8 mouse cellular contexts compared by ENCODE assay signal in the genomic region with DNA sequence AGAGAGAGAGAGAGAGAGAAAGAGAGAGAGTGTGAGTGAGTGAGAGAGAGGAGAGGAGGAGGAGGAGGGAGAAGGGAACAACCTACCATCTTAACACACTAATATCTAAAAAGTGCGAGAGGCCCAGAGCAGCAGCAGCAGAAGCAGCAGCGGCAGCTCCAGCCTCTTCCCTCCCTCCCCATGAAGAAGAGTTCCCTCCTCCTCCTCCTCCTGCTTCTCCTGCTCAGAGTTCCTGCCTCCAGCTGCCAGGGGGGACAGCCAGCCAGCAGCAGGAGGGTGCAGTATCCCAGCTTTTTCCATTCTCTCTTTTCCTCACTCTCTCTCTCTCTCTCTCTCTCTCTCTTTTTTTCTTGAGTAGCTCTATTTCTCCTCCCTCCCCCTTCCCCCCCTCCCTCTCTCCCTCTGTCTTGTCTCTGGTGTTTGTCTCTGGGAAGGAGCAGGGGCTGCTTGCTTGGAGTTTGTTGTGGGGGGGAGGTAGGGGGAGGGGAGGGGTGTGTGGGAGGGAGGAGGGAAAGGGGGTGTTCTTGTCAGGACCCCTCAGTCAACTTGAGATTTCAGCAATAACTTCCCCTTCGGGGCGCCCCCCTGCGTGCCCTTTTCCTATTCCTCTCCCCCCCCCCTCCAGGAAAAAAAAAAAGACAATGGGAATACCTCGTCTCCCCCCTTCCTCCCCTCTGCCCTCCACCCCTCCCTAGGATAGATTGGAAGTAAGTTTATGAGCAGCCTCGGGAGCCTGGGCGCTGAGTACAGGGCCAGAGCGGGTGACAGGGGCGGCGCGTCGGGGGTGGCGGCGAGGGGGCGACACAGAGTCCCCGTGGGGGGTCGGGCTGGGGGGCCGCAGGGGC.
DNase-seq lines count a peak whose midpoint lies in the region; ATAC-seq and TF ChIP-seq lines count a peak whose summit lies in the region.

No protein-coding gene starts in this region.

- WGBS in cerebellum, adult 2 months = 1% methylated on average over 18 of the region's 19 CpGs
- WGBS in hindbrain, embryonic 10.5 days = 0% methylated on average over 19 of the region's 19 CpGs

- TF ChIP-seq CTCF in G1E (IDR thresholded peaks at IDR 0.05; ENCODE audit: low read depth, low read length) = no peak
- TF ChIP-seq CTCF in cerebellum, adult 2 months (IDR thresholded peaks at IDR 0.05; ENCODE audit: borderline replicate concordance, insufficient read depth, low read depth, low read length) = no peak

- H3K4me1 ChIP-seq in G1E (ENCODE audit: insufficient read depth, low read depth, low read length) = peaks cover 17% of the 10 kb centered on the region
- no peaks in the 10 kb centered on the region; the same call in 1 of the 2 replicates for H3K4me1 ChIP-seq in cerebellum, adult 2 months (ENCODE audit: control insufficient read depth, insufficient read depth, low read length)
- H3K4me1 ChIP-seq in hindbrain, embryonic 10.5 days (replicated peaks) = peaks cover 52% of the 10 kb centered on the region

- 0 out of 2 replicates have a peak, but pooled peaks have one; percentile 12 for ATAC-seq in G1E (ENCODE audit: extremely low read depth, insufficient number of reproducible peaks, low FRiP score, poor library complexity, severe bottlenecking)

- peak overlapping the region; percentile 93 for H3K27ac ChIP-seq in cerebellum, adult 2 months (ENCODE audit: insufficient read depth, low read length)
- peak overlapping the region; percentile 99 for H3K27ac ChIP-seq in hindbrain, embryonic 10.5 days

- TF ChIP-seq POLR2A in cerebellum, adult 2 months (IDR thresholded peaks at IDR 0.05; ENCODE audit: borderline replicate concordance, insufficient read depth, low read length) = no peak

- no peaks in the 10 kb centered on the region for H3K36me3 ChIP-seq in G1E (replicated peaks)
- H3K36me3 ChIP-seq in hindbrain, embryonic 10.5 days = no peaks in the 10 kb centered on the region

- peak overlapping the region; percentile 82 for H3K4me3 ChIP-seq in G1E (ENCODE audit: low read depth, low read length)
- H3K4me3 ChIP-seq in cerebellum, adult 2 months (replicated peaks; ENCODE audit: insufficient read depth, low read depth, low read length) = peak overlapping the region; percentile 98
- H3K4me3 ChIP-seq in hindbrain, embryonic 10.5 days = peak overlapping the region; percentile 80

- DNase-seq in G1E (ENCODE audit: low spot score) = peak; percentile 22
- DNase-seq in cerebellum, adult 2 months = peak; percentile 74 to 77
- DNase-seq in forelimb bud, embryonic 11.5 days (ENCODE audit: low read depth, low spot score) = peak; percentile 59
- peak; percentile 76 for DNase-seq in hindbrain, embryonic 10.5 days (ENCODE audit: low spot score)
- DNase-seq in layer of hippocampus, postnatal 25 days (ENCODE audit: extremely low spot score in 1 of 2, low spot score in 1 of 2) = peak; percentile 33 to 42
- peak; percentile 70 for DNase-seq in lung, postnatal 10 days
- peak; percentile 87 for DNase-seq in retina, postnatal 1 day
- peak; percentile 48 for DNase-seq in urinary bladder, adult 2 months (ENCODE audit: low spot score)

- H3K9me3 ChIP-seq in G1E (replicated peaks) = no peaks in the 10 kb centered on the region
- no peaks in the 10 kb centered on the region for H3K9me3 ChIP-seq in hindbrain, embryonic 10.5 days

- no peaks in the 10 kb centered on the region; the same call in 1 of the 2 replicates for H3K27me3 ChIP-seq in G1E (ENCODE audit: insufficient read depth, low read length)
- H3K27me3 ChIP-seq in cerebellum, adult 2 months (ENCODE audit: control insufficient read depth, insufficient read depth, low read length) = no peaks in the 10 kb centered on the region
- no peaks in the 10 kb centered on the region for H3K27me3 ChIP-seq in hindbrain, embryonic 10.5 days (ENCODE audit: insufficient read depth, poor library complexity, severe bottlenecking)

Comparison
In these comparisons a context has a peak if more than half of its experiments do, and no peak if none do; other contexts are left out.
1. Peak in every context shown above with its lines: DNase-seq, ATAC-seq, H3K4me3 ChIP-seq and H3K27ac ChIP-seq.
2. DNase-seq: peak in every context shown above with its lines; median percentile 87 in retina, postnatal 1 day; 76 in hindbrain, embryonic 10.5 days; 76 in cerebellum, adult 2 months; 70 in lung, postnatal 10 days; 59 in forelimb bud, embryonic 11.5 days; 48 in urinary bladder, adult 2 months; 38 in layer of hippocampus, postnatal 25 days; 22 in G1E.